Mouse (Mus musculus) layer of hippocampus, adult 8-10 months (tissue): ENCODE results near the gene Lrrc72. TPM values are rescaled to one million over a fixed set of nuclear protein-coding genes. Genes with fewer than 3 reads are reported as not detected.
"Not testable (repeated sequence)": the region's sequence is repeated elsewhere in the genome, so short reads cannot be mapped to it uniquely, and the experiment has no call there.

Experiments
- DNase-seq, 2 experiments: peaks; one replicate each; pipeline ENCODE4 v3.0.0; 2022; ENCODE audit warnings: low spot score in 2 of 2
- total RNA-seq, 4 experiments: library from RNA; stranded (reverse); gene quantifications; 2 replicates each; pipeline ENCODE4 v1.2.4; 2022

The Lrrc72 gene
- total RNA-seq = not detected

GRCm38 (mm10) chr12:36253298-36253697 is at the start of gene Lrrc72:
Gene Lrrc72 (minus strand): TSS chr12:36253398.
- no peak for DNase-seq

GRCm38 (mm10) chr12:36302326-36302725 is 49.1 kb upstream of the Lrrc72 start:
- DNase-seq = peak in 1 of 2 experiments; percentile 57

GRCm38 (mm10) chr12:36291346-36291745 is 38.1 kb upstream of the Lrrc72 start:
- no peak for DNase-seq

DNA sequence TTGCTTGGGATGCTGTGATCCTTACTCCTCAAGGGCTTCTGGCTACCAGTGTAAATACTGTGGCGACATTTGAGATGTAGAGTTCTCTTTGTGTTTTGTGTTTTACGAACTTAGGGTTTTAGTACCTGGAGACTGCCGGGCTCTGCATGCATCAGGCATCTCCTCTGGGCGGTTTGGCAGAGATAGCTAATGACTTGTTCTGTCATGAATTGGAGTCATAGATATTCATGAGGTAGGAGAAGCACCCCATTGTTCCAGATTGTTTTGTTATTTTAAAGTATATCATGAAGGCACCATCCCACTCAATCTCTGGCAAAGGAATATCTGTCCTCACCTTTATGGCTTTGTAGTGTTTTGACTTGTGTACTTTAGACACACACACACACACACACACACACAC is 37.3 kb upstream of the Lrrc72 start:
- no peak for DNase-seq

GRCm38 (mm10) chr12:36289634-36290033 is 36.4 kb upstream of the Lrrc72 start:
- DNase-seq = no peak

GRCm38 (mm10) chr12:36274823-36275222 is 21.6 kb upstream of the Lrrc72 start:
- peak in 1 of 2 experiments; percentile 12 for DNase-seq

DNA sequence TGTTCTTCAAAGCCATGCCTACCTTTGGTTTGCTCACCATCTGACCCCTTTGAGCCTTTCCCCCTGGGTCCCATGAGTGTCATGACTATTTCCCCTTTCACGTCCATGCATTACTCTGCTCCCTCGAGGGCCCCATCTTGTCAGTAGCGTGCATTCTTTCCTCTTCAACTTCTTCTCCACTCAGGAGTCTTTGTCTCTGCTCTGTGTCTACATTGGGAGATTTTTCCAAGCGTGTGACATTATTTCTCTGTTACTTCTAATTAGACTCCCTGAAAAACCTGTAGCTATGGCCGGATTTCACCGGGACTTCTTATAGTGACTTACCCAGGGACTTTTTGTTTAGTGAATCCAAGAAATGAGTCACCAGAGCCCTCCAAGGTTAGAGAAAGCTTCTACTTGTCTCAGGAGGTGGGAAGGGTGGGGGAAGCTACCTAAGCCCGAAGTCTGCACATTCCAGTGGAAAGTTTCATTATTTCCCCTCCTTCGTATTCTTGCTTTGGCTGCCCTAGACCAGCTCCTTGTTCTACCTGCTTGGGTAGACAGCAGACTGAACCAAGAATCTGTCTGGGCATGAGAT is 14.6 kb upstream of the Lrrc72 start:
- no peak for DNase-seq

DNA sequence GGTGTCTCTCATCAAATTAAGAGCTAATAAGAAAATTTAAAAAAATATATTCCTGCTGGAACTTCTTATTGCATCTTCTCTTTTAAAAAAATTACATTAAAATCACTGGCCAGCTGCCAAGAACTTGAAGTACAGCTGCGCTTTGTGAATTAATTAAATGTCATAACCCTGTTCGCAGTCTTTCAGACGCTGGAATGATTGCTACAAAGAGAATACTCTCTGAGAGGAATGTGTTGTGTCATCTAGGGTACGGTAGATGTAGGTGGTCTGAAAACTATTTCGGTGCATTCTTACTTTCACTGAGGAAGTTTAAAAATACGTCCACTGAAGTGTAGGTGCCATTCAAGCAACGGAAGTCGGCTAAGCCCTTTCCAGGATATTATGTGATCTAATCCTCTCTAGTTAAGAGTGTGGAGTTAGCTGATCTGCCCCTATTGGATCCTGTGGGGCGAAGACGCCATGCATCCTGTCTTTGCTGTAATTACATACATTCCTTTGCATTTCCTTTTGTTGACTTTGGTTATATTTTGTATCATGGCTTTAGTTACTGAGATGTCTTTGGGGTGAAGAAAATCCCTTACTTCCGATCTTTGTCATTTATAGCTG is 9.0 kb upstream of the Lrrc72 start:
- DNase-seq = no peak

GRCm38 (mm10) chr12:36255413-36255812 is 2.2 kb upstream of the Lrrc72 start:
- DNase-seq = no peak

- no peak for DNase-seq
These were observed 12.0 kb downstream of the Lrrc72 start for GRCm38 (mm10) chr12:36241171-36241570.

DNA sequence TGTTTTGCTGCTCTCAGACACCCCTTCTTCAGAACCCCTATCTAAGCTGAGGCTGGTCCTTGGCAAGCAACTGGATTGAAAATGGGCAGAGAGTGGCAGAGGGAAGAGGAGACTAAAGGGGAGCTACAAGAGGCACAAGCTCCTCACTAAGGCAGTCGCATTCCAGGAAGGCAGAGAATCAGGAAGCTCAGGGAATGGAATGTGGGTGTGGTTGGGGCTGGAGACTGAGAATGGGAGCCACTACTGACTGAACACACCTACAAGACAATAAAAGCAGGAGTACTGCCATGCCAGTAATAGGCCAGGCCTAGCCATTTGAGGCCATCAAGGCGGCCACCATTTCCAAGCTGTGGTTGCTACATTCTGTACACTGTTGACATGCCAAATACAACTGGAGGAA is 21.8 kb downstream of the Lrrc72 start:
- no peak for DNase-seq

DNA sequence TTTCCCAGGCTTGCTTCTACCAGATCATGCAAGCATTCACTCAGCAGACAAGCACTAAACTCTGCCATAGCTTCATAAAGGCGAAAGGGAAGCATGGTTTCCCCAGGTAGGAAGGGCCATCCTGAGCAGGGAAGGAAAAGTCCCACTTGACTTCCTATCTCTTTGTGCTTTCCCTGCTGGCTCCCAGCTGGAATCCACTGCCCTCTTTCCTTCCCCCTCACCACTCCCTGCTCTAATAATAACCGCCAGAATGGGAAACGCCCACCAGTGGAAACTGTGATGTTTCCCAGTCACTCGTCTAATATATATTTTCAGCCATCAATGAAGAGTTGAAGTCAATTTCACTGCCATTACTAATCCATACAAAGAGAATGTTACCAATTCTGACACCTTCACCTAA is 28.8 kb downstream of the Lrrc72 start:
- no peak for DNase-seq

DNA sequence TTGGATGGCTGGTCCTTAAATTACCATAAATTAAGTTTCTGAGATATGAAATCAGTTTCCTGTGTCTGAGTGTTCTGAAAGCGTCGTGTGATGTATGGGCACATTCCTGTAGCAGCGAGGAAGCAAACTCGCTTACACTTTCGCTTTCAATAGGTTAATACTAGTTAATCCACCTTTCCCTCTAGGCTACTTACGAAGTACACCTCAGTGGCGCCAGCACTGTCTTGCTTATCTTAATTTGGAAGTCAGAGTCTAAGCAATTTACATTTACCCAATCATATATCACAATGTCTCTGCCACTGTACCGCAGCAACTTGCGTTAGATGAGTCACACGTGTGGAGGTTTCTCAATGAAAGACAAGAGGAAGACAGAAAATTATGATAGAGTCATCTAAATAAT is 36.3 kb downstream of the Lrrc72 start:
- DNase-seq = no peak

- no peak for DNase-seq
These were observed 37.0 kb downstream of the Lrrc72 start for GRCm38 (mm10) chr12:36216230-36216629.

GRCm38 (mm10) chr12:36215149-36215480 is 38.1 kb downstream of the Lrrc72 start:
- no peak for DNase-seq

DNA sequence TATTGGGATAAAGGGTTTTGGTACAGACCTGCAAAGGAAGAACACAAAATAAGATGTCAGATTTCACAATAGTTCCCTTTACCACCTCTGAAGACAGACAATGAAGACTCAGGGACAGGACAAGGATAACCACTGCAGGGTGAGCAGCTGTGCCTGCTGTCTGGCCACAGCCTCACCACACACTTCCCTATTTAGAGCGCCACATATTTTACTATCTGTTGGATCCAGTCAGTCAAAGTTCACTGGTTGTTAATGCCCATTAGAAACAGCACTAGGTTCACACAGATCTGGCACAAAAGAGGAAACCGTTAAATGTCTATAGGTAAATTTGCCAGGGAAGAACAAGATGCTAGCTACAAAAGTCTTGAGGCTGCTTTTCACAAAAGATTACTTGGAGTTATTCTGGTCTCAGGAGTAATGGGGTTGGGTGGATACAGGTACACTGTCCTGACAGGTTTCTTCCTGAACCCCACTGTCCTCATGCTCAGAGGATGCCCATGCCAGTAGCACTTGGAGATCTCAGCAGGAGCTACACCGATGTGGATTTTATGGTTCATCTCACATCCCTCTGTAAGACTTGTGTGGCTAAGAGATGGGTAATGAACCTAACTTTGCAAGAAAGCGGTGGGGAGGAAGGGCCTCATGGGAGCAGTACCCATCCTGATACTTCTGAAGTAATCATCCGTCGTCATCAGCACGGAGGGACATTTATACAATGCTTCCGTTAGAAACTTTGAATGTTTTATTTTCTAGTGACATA is 38.6 kb downstream of the Lrrc72 start:
- DNase-seq = no peak

- no peak for DNase-seq
These were observed 43.1 kb downstream of the Lrrc72 start for GRCm38 (mm10) chr12:36210096-36210495.

DNA sequence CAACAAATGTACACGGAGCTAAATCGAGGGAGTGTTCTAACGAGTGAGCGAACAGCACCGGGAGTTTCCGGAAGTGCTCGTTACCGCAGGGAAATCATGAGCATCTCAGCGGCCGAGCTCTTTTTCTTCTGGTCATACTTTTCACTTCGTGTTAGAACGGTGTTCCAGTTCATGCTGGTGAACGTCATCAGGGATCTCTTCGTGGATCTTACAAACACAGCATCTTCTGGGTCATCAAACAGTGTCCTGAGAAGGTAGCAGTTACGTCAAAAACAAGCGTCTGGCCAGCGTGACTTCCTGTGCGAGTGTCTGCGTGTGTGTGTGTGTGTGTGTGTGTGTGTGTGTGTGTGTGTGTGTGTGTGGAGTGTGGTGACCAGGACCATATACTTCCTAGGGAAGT is 44.7 kb downstream of the Lrrc72 start:
- DNase-seq = peak; percentile 27 to 31

DNA sequence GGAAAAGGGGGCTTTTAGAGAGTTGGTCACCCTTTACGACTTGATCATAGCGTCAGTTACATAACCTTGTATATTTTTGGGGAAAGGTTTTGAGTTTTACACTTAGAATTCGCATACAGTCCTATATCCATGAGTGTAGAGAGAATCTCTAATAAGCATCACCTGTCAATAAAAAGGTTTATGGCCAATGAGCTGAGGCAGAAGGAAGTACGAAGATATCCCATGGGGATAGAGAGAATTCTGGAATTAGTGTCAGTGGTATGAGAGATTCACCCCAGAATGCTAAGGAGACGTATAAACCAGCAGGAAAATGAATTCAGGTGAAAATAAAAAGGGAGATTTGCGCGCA is 45.4 kb downstream of the Lrrc72 start:
- DNase-seq = no peak

DNA sequence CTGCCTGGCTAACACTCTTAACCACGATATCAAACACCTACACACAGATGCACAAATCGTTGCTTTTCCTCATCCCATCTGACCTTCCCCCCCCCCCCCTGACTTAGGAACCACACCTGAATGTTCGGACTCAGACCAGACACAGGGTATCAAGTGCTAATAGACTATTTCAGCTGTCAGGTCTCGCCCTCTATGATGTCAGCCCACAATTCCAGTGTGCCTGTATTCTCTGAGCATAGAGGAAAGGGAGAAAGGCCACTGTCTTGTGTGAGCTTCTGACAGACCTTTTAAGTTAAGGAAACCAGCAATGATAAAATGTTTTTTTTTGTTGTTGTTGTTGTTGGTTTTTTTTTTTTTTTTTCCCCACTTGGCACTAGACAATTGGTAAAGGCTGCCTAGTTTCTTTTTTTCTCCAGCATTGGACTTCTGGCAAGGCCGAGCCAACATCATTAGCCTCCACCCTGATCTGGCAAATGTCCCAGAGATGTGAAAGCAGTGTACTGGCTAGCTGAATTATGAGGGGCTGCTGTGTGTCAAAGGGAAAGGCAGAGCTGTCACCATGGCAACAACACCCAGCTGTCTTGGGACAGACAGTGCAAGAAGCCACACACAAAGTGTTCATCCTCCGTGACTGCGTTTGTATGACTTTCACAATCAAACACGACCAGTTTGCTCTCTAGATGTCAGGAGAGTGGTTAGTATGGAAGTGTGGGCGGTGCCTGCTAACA is 46.0 kb downstream of the Lrrc72 start:
- peak; percentile 25 to 48 for DNase-seq

GRCm38 (mm10) chr12:36205579-36206119 is 47.5 kb downstream of the Lrrc72 start:
- not testable (repeated sequence) for DNase-seq

GRCm38 (mm10) chr12:36194976-36195375 is 58.2 kb downstream of the Lrrc72 start:
- DNase-seq = no peak
